Mouse (Mus musculus) bone marrow macrophage, adult 2 months (primary cell): Measurements from ENCODE around the gene Pskh1. TPM values are rescaled to one million over a fixed set of nuclear protein-coding genes. Genes with fewer than 3 reads are reported as not detected.
A peak's percentile ranks its signal among the peaks of the same experiment; 100 is the strongest.

ENCODE experiments used
- H3K27ac ChIP-seq: 2 replicates; pipeline ENCODE4 v1.5.1; 2012; ENCODE audit warnings: low read depth, low read length; ENCODE audit not compliant: insufficient read depth
- H3K4me1 ChIP-seq: 2 replicates; pipeline ENCODE4 v1.6.1; 2012; ENCODE audit warnings: low read length; ENCODE audit not compliant: control insufficient read depth, insufficient read depth
- H3K4me3 ChIP-seq: 2 replicates; pipeline ENCODE4 v1.5.1; 2012; ENCODE audit warnings: mild to moderate bottlenecking, low read length, moderate library complexity; ENCODE audit not compliant: insufficient read depth
- CTCF ChIP-seq: IDR thresholded peaks from 2 replicates; pipeline ENCODE4 v1.5.1; 2012; ENCODE audit warnings: low read depth, mild to moderate bottlenecking, low read length, moderate library complexity
- POLR2A ChIP-seq: IDR thresholded peaks from 2 replicates; pipeline ENCODE4 v1.6.1; 2012; ENCODE audit warnings: mild to moderate bottlenecking, low read depth, low read length, borderline replicate concordance
- polyA plus RNA-seq: library from polyadenylated mRNA; stranded (reverse); fragments of >200 nt; gene quantifications from 2 replicates; pipeline ENCODE4 v1.2.4, GENCODE M21; 2012; ENCODE audit not compliant: missing spikeins, insufficient read depth, insufficient read length

Gene Pskh1
- 18.0 and 18.8 TPM in 2 replicates for polyA plus RNA-seq

- Histone ChIP-seq H3K4me1 (peaks cover 10% of the 10 kb centered on the region; the same call in 1 of the 2 replicates), H3K4me3 (peak within 1 kb of the TSS; percentile 92), H3K27ac (peak within 1 kb of the TSS; percentile 18)
- TF ChIP-seq CTCF (no peak), POLR2A (no peak)
Observed at GRCm38 (mm10) chr8:105900180-105900940, at the start of gene Pskh1. Gene Pskh1, plus strand, starts transcription at chr8:105900441.

- TF ChIP-seq POLR2A (no peak), CTCF (no peak)
- Histone ChIP-seq H3K4me3 (peak overlapping the region; percentile 14; the same call in 1 of the 2 replicates), H3K4me1 (peaks cover 8% of the 10 kb centered on the region), H3K27ac (no peak overlapping the region)
Observed at GRCm38 (mm10) chr8:105850611-105851010, 49.6 kb upstream of the Pskh1 start.

- Histone ChIP-seq H3K4me1 (peaks cover 10% of the 10 kb centered on the region), H3K4me3 (peak overlapping the region; percentile 99), H3K27ac (peak overlapping the region; percentile 41)
- no peak for TF ChIP-seq CTCF
- peak; percentile 80; the same call in 1 of the 2 replicates for TF ChIP-seq POLR2A
Observed at GRCm38 (mm10) chr8:105851651-105852143, 48.5 kb upstream of the Pskh1 start.

- H3K27ac ChIP-seq = no peak overlapping the region
- no peak overlapping the region for H3K4me3 ChIP-seq
- TF ChIP-seq POLR2A = no peak
- TF ChIP-seq CTCF = no peak
- peaks cover 13% of the 10 kb centered on the region for H3K4me1 ChIP-seq
Observed at GRCm38 (mm10) chr8:105852146-105852729, 48.0 kb upstream of the Pskh1 start.

GRCm38 (mm10) chr8:105853178-105853577 is 47.1 kb upstream of the Pskh1 start, which contains the start of gene Cenpt:
Gene Cenpt, minus strand, starts transcription at chr8:105853278.
- H3K27ac ChIP-seq = no peak within 1 kb of the TSS
- no peak within 1 kb of the TSS for H3K4me3 ChIP-seq
- no peak for TF ChIP-seq CTCF
- TF ChIP-seq POLR2A = no peak
- H3K4me1 ChIP-seq = peaks cover 20% of the 10 kb centered on the region

- TF ChIP-seq POLR2A (no peak), CTCF (no peak)
- H3K27ac ChIP-seq = no peak overlapping the region
- peaks cover 28% of the 10 kb centered on the region for H3K4me1 ChIP-seq
- H3K4me3 ChIP-seq = no peak overlapping the region
Observed at GRCm38 (mm10) chr8:105854303-105854702, 45.9 kb upstream of the Pskh1 start.

- Histone ChIP-seq H3K4me3 (peak within 1 kb of the TSS; percentile 89), H3K27ac (peak within 1 kb of the TSS; percentile 74), H3K4me1 (peaks cover 33% of the 10 kb centered on the region)
- peak; percentile 51; the same call in 1 of the 2 replicates for TF ChIP-seq CTCF
- TF ChIP-seq POLR2A = no peak
Observed at GRCm38 (mm10) chr8:105854715-105855216, 45.5 kb upstream of the Pskh1 start, which contains the start of gene Thap11. Gene Thap11, plus strand, starts transcription at chr8:105855132.

- peaks cover 34% of the 10 kb centered on the region for H3K4me1 ChIP-seq
- H3K4me3 ChIP-seq = peak overlapping the region; percentile 89
Observed at GRCm38 (mm10) chr8:105855248-105856167, 44.7 kb upstream of the Pskh1 start.

GRCm38 (mm10) chr8:105856168-105856835 is 43.9 kb upstream of the Pskh1 start:
- Histone ChIP-seq H3K27ac (0 out of 2 replicates have a peak overlapping the region, but pooled peaks have one; percentile 48), H3K4me1 (peaks cover 30% of the 10 kb centered on the region), H3K4me3 (peak overlapping the region; percentile 89)
- TF ChIP-seq POLR2A (no peak), CTCF (no peak)

More at GRCm38 (mm10) chr8:105855248-105856167, 44.7 kb upstream of the Pskh1 start:
- peak overlapping the region; percentile 48 for H3K27ac ChIP-seq
- no peak for TF ChIP-seq CTCF
- TF ChIP-seq POLR2A = no peak
